Mouse (Mus musculus) stomach, embryonic 15.5 days (tissue): Measurements from ENCODE around the gene Mark1. TPM values are rescaled to one million over a fixed set of nuclear protein-coding genes. Genes with fewer than 3 reads are reported as not detected.

Experiments used
- ATAC-seq: fragments of 200-750 bp; cut with Nextera tagmentation; 2 replicates; pipeline ENCODE4 v1.8.0; 2017; ENCODE audit warnings: low read depth, moderate number of reproducible peaks, moderate TSS enrichment; ENCODE audit not compliant: insufficient read depth, low FRiP score
- H3K27ac ChIP-seq: fragments of 300-500 bp; sonication (generic); 2 replicates; pipeline ENCODE4 v1.5.1; 2015; ENCODE audit warnings: mild to moderate bottlenecking, inconsistent platforms
- H3K27me3 ChIP-seq: fragments of 300-500 bp; sonication (generic); replicated peaks from 2 replicates; pipeline ENCODE4 v1.6.1; 2015; ENCODE audit warnings: inconsistent platforms
- H3K36me3 ChIP-seq: fragments of 300-500 bp; sonication (generic); 2 replicates; pipeline ENCODE4 v1.6.1; 2015; ENCODE audit warnings: inconsistent platforms
- H3K4me1 ChIP-seq: fragments of 300-500 bp; sonication (generic); 2 replicates; pipeline ENCODE4 v1.6.1; 2015; ENCODE audit warnings: inconsistent platforms
- H3K4me2 ChIP-seq: fragments of 300-500 bp; sonication (generic); 2 replicates; pipeline ENCODE4 v1.6.1; 2015; ENCODE audit warnings: mild to moderate bottlenecking, inconsistent platforms
- H3K4me3 ChIP-seq: fragments of 300-500 bp; sonication (generic); replicated peaks from 2 replicates; pipeline ENCODE4 v1.5.1; 2015; ENCODE audit warnings: inconsistent platforms
- H3K9ac ChIP-seq: fragments of 300-500 bp; sonication (generic); 2 replicates; pipeline ENCODE4 v1.6.1; 2015; ENCODE audit warnings: inconsistent platforms
- H3K9me3 ChIP-seq: fragments of 300-500 bp; sonication (generic); 2 replicates; pipeline ENCODE4 v1.6.1; 2016; ENCODE audit warnings: inconsistent platforms
- WGBS: fragments of 180-500 bp; shearing (Covaris S2); methylation state at CpG from one replicate; pipeline ENCODE4 v1.1.7; 2015; 5-methylcytosine and 5-hydroxymethylcytosine counted together
- polyA plus RNA-seq: library from polyadenylated mRNA; unstranded; fragments of >200 nt; fragmentation: Nextera tagmentation; extraction: Ambion mirVana; gene quantifications from 2 replicates; pipeline ENCODE4 v1.2.1, GENCODE M21; 2015

Gene Mark1
- polyA plus RNA-seq, 1 experiment from 2014 or later = 2.8 TPM

DNA sequence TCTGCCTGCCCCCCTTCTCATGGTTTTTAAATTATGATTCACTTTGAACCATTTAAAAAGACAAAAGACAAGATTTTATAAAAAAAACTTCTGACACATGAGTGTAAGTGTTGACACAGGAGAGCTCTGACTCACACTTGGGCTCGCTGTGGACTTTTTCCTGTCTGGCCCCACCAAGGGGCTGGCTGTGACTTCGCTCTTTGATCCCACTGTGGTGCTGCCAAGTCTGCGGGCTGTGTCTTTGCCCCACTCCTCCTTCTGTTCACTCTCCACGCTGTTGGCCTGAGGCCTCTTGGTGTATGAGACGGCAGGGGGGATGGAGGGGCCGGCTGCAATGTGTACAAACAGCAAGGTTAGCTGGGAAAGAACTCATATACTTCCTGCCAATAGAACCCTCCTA, 87.5 kb downstream of the Mark1 start:
- ATAC-seq = no peak

DNA sequence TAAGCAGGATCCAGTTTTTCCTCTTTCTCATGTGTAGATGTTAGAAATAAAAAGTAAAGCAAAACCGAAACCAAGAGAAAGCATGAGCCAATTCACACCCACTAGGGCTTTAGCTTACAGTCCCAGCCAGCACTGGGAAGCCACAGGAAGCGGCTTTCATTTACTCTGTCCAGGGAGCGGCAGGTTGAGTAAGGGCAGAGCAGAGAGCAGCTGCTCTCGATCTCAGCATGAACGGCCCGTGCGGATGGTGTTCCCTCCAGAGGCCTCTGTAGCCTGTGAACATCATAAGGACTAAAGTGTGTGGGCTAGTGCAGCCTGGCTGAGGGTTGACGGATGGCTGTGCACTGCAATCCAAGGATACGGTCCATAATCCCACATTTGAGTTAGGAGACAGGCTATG, 90.8 kb downstream of the Mark1 start:
- peak; percentile 10; the same call in 1 of the 2 replicates for ATAC-seq
- 53% methylated on average over 9 of the region's 9 CpGs for WGBS
- H3K36me3 ChIP-seq = no peaks in the 10 kb centered on the region
- H3K27me3 ChIP-seq = no peaks in the 10 kb centered on the region
- no peak overlapping the region for H3K9ac ChIP-seq
- no peak overlapping the region for H3K27ac ChIP-seq
- H3K4me1 ChIP-seq = no peaks in the 10 kb centered on the region
- H3K4me2 ChIP-seq = no peak overlapping the region
- H3K4me3 ChIP-seq = no peak overlapping the region
- no peaks in the 10 kb centered on the region for H3K9me3 ChIP-seq

More for the DNA sequence above, 87.5 kb downstream of the Mark1 start:
- no peaks in the 10 kb centered on the region for H3K27me3 ChIP-seq
- H3K4me1 ChIP-seq = no peaks in the 10 kb centered on the region
- H3K9ac ChIP-seq = no peak overlapping the region
- no peak overlapping the region for H3K4me3 ChIP-seq
- no peaks in the 10 kb centered on the region for H3K9me3 ChIP-seq
- H3K36me3 ChIP-seq = no peaks in the 10 kb centered on the region
- no peak overlapping the region for H3K27ac ChIP-seq
- 57% methylated on average over 6 of the region's 6 CpGs for WGBS
- no peak overlapping the region for H3K4me2 ChIP-seq

DNA sequence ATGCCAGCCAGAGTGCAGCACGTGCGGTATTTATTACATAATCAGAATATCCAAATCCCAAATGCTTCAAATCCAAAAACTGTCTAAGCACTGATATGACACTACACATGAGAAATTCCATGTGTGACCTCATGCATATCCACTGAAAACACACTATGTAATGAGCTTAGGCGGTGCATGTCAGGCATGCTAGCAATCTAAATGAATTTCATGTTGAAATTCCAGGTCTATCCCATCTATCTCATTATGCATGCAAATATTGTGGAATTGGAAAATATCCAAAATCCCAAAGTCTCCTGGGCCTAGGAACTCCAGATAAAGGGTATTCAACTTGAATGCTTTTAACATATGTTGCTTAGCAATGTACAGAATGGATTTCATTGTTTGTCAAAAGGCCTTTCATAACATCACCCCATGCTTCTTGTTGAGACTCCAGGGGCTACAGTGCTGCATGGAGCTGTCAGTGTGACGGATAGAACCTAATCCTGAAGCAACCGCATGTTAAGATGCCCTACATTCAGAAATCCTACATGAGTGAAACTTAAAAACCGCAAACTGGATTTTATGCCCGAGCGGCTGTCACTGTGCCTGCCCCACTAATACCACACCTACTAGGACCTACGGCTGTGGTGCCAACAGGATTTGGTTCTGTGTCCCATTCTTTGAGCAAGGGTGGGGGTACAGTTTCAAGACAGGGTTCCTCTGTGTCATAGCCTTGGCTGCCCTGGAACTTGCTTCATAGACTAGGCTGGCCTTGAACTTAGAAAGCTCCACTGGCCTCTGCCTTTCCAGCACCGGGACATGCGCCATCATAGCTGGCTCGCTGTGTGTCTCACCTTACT, 93.2 kb downstream of the Mark1 start:
- 85% methylated on average over 12 of the region's 12 CpGs for WGBS

DNA sequence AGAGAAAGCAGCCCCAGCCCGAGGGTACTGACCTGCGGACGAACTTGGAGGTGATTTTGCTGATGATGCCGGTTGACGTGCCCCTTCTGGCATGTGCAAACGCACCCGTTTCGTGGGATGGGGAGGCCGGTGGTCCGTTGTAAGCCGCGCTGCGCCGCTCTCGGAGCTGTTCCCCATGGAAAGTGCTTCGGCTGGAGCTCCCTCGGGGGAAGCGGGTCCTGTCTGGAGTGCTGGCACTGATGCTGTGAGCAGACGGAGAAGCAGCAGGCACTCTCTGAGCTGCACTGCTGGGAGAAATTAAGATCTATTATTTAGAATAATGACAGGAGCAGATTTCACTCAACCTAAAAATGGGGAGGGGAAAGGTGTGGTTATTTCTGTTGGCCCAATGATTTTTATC, 94.0 kb downstream of the Mark1 start:
- no peaks in the 10 kb centered on the region for H3K4me1 ChIP-seq
- H3K4me2 ChIP-seq = no peak overlapping the region
- H3K4me3 ChIP-seq = no peak overlapping the region
- no peak overlapping the region for H3K9ac ChIP-seq
- no peaks in the 10 kb centered on the region for H3K27me3 ChIP-seq
- H3K36me3 ChIP-seq = no peaks in the 10 kb centered on the region
- H3K9me3 ChIP-seq = no peaks in the 10 kb centered on the region
- no peak overlapping the region for H3K27ac ChIP-seq
- 78% methylated on average over 19 of the region's 19 CpGs for WGBS
- no peak for ATAC-seq

More for the DNA sequence above, 93.2 kb downstream of the Mark1 start:
- Histone ChIP-seq H3K9me3 (no peaks in the 10 kb centered on the region), H3K36me3 (no peaks in the 10 kb centered on the region), H3K27me3 (no peaks in the 10 kb centered on the region), H3K4me2 (no peak overlapping the region), H3K4me1 (no peaks in the 10 kb centered on the region), H3K27ac (no peak overlapping the region), H3K4me3 (no peak overlapping the region), H3K9ac (no peak overlapping the region)
- no peak for ATAC-seq

DNA sequence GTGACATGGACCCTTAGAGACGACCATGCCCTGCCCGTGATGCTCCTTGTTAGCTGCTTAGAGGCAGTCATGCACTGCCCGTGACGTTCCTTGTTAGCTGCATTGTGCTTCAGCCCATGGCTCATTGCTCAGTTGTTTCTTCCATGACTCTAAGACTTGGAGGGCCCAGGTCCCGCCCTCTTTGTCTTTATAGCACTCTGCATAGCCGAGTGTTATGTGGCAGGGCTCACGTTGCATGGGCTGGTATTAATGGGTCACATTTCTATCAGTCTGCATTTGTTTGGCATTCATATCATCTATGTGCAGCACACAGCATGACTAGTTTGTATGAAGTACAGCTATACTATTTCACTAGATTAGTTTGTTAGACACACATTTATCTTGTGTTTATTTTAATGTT, 95.7 kb downstream of the Mark1 start:
- Histone ChIP-seq H3K27ac (no peak overlapping the region), H3K4me3 (no peak overlapping the region), H3K4me1 (no peaks in the 10 kb centered on the region), H3K9ac (no peak overlapping the region), H3K36me3 (no peaks in the 10 kb centered on the region), H3K27me3 (no peaks in the 10 kb centered on the region), H3K9me3 (no peaks in the 10 kb centered on the region), H3K4me2 (no peak overlapping the region)
- no peak for ATAC-seq
- WGBS = 76% methylated on average over 7 of the region's 7 CpGs

DNA sequence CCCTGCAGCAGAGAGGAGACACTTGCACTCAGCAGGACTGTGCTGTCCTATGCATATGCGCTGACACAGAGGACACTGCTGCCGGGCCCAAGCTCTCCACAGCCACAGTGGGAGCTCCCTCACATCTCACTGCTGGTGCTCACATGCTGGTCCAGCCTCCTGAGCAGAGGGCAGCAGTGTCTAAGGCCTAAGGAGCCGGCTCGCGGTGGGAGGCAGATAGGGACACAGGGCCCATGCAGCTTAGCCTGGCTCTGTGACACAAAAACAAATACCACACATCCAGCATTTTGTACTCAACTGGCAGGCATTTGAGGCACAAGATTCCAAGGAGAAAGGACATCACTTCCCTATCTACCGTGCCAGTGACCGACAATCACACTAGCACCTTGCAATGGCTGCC, 96.5 kb downstream of the Mark1 start:
- Histone ChIP-seq H3K9me3 (no peaks in the 10 kb centered on the region), H3K27ac (no peak overlapping the region), H3K36me3 (no peaks in the 10 kb centered on the region), H3K4me3 (no peak overlapping the region), H3K27me3 (no peaks in the 10 kb centered on the region), H3K4me2 (no peak overlapping the region), H3K9ac (no peak overlapping the region), H3K4me1 (no peaks in the 10 kb centered on the region)
- no peak for ATAC-seq
- WGBS = 86% methylated on average over 7 of the region's 7 CpGs

DNA sequence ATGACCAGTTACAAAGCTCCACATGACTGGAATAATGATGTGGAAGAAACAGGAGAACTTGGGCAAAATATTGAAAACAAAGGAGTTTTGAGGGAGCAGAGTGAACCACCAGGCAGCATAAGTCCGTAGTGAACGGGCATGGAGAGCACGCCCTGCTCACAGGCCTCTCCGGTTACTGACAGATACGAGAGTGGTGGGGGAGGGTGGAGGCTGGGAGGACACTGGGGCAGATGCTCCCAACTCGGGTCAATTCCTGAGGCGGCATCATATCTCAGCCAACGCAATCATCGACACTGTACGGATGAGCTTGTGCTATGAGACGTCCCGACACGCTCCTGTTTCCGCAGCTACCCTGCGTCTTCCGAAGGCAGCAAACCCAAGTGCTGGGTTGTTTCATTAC, 102.0 kb downstream of the Mark1 start:
- H3K27ac ChIP-seq = no peak overlapping the region
- no peak overlapping the region for H3K4me3 ChIP-seq
- H3K27me3 ChIP-seq = no peaks in the 10 kb centered on the region
- H3K4me1 ChIP-seq = no peaks in the 10 kb centered on the region
- ATAC-seq = no peak
- H3K9ac ChIP-seq = no peak overlapping the region
- H3K4me2 ChIP-seq = no peak overlapping the region
- WGBS = 77% methylated on average over 16 of the region's 16 CpGs
- no peaks in the 10 kb centered on the region for H3K36me3 ChIP-seq
- H3K9me3 ChIP-seq = no peaks in the 10 kb centered on the region

DNA sequence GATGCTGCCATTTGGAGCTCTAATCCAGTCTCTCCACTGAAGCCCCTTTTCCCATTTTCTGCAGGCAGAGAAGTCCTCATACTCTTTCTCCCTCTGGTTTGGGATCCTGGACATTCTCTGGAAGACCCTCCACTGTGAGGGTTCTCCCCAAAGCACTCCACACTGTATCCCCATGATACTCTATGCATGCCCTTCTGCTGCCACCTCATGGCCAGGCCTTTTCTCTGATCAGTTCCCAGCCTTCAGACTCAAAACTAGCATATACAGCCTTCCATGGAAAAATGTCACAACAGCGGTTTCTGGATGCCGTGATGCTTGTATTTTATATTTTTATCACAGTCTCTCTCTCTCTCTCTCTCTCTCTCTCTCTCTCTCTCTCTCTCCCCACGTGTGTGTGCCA, 107.4 kb downstream of the Mark1 start:
- no peaks in the 10 kb centered on the region for H3K27me3 ChIP-seq
- no peaks in the 10 kb centered on the region for H3K4me1 ChIP-seq
- ATAC-seq = no peak
- 73% methylated on average over 3 of the region's 3 CpGs for WGBS
- no peaks in the 10 kb centered on the region for H3K9me3 ChIP-seq
- H3K36me3 ChIP-seq = no peaks in the 10 kb centered on the region
- no peak overlapping the region for H3K9ac ChIP-seq
- H3K4me3 ChIP-seq = no peak overlapping the region
- no peak overlapping the region for H3K4me2 ChIP-seq
- H3K27ac ChIP-seq = no peak overlapping the region

DNA sequence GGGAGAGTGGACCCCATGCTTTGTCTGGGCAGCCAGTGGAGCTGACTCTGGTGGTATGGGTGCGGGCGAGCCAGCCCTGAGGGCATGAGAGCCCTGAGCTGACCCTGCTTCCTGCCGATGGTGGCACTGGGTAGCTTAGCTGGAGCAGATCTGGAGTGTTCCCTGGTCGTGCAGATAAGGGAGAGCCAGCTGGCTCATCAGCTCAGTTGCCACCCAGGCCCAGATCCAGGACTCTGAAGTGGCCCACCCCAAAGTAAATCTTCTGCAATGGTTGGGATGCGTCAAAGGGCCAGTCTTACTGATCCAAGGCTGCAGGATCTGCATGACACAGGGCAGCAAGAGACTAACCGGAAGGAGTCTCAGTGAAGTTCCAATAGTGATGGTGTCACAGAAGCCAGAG, 109.9 kb downstream of the Mark1 start:
- no peaks in the 10 kb centered on the region for H3K4me1 ChIP-seq
- no peak overlapping the region for H3K4me2 ChIP-seq
- no peaks in the 10 kb centered on the region for H3K27me3 ChIP-seq
- H3K36me3 ChIP-seq = no peaks in the 10 kb centered on the region
- no peaks in the 10 kb centered on the region for H3K9me3 ChIP-seq
- no peak overlapping the region for H3K9ac ChIP-seq
- H3K4me3 ChIP-seq = no peak overlapping the region
- no peak for ATAC-seq
- H3K27ac ChIP-seq = no peak overlapping the region
- WGBS = 87% methylated on average over 6 of the region's 6 CpGs

DNA sequence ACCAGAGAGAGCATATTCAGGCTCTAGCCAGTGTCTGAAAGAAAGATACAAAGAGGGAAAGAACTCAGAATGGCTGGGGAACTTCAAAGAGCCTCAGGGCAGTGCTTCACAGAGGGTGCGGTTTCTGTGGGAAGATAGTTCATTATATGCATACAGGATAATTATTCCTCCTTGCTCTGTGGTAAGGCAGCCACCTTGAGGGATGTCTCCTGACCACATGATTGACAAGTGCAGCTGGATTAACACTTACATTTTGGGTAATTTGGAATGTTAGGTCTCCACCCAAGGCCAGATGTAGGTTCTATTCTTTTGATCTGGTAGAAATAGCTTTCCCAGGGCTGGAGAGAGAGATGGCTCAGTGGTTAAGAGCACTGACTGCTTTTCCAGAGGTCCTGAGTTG, 113.2 kb downstream of the Mark1 start:
- no peak for ATAC-seq
- H3K9ac ChIP-seq = no peak overlapping the region
- peaks cover 25% of the 10 kb centered on the region for H3K27me3 ChIP-seq
- no peak overlapping the region for H3K4me3 ChIP-seq
- no peaks in the 10 kb centered on the region for H3K9me3 ChIP-seq
- WGBS = 81% methylated on average over 1 of the region's 1 CpGs
- no peak overlapping the region for H3K4me2 ChIP-seq
- H3K4me1 ChIP-seq = peaks cover 6% of the 10 kb centered on the region; the same call in 1 of the 2 replicates
- no peaks in the 10 kb centered on the region for H3K36me3 ChIP-seq
- no peak overlapping the region for H3K27ac ChIP-seq

DNA sequence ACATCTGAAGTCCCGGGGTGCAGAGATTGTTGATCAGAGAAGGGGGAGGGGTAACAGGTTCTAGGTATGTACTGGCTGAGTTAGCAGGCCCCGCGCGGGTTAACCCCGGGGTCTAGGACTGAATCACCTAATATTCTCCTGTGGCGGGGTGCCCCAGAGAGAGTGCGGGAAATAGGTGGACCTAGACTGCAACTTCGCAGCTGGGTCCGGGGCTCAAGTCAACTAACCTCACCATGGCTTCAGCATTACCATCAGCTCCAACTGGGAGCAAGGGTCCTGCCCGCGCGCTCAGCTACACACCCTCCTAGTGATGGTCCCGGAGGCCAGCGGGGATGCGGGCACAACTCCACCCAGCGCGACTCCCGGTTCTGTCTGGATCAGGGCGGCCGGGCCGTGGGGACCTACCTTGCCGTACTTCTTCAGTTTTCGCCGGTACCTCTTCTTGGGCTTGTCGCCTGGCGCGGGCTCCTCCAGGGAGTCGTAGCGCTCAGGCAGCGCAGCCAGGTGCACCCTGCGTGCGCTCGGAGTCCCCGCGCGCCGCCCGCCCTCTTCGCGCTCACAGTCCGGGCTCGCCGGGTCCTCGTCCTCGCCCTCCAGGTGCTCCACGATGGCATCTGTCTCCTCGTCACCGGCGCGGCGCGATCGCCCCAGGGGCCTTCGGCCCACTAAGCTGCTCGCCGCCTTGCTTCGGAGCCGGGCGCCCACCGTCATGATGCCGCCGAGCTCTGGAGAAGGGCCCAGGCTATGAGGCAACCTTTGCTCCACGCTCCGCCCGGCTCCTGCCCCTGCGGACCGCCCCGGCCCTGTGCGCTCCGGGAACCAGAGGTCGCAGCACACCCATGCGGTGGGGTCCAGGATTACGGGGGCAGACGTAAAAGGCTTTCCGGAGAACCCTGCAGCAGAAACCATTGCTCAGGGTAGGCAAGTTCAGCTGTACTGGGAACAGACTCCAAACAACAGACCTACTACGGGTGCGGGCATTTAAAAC, 116.8 kb downstream of the Mark1 start, which contains the start of gene C130074G19Rik:
C130074G19Rik (minus strand) TSS at position 938 of the 988 bp plus-strand sequence.
- Histone ChIP-seq H3K27me3 (peaks cover 28% of the 10 kb centered on the region), H3K4me2 (peak within 1 kb of the TSS; percentile 82), H3K9me3 (no peaks in the 10 kb centered on the region), H3K4me1 (peaks cover 11% of the 10 kb centered on the region), H3K4me3 (peak within 1 kb of the TSS; percentile 52), H3K27ac (no peak within 1 kb of the TSS), H3K9ac (peak within 1 kb of the TSS; percentile 20; the same call in 1 of the 2 replicates), H3K36me3 (no peaks in the 10 kb centered on the region)
- peak; percentile 89 for ATAC-seq
- WGBS = 3% methylated on average over 77 of the region's 77 CpGs

DNA sequence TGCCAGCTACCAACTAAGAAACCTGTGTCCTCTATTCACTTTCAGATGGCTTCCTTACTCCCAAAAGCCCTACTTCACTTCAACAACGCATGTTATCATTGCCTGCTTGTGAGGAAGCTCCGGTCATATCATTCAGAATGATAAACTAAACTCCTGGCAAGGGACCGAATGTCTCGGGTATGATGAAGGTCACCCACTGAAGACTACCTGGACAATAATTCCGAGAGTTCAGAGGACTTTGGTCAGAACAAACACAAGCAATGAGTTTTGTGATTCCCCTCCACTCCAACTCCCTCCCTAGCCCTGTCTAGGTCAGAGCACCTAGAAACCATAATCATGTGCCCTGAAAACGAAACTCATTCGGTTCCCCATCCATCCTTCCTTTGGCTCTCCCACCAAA, 117.5 kb downstream of the Mark1 start:
- H3K4me1 ChIP-seq = peaks cover 11% of the 10 kb centered on the region
- no peak for ATAC-seq
- no peaks in the 10 kb centered on the region for H3K36me3 ChIP-seq
- H3K9me3 ChIP-seq = no peaks in the 10 kb centered on the region
- H3K4me2 ChIP-seq = peak overlapping the region; percentile 82
- no peak overlapping the region for H3K27ac ChIP-seq
- H3K4me3 ChIP-seq = peak overlapping the region; percentile 52
- H3K27me3 ChIP-seq = peaks cover 28% of the 10 kb centered on the region
- WGBS = 55% methylated on average over 7 of the region's 7 CpGs
- H3K9ac ChIP-seq = peak overlapping the region; percentile 20; the same call in 1 of the 2 replicates
